Mouse (Mus musculus) CH12.LX (cell line): ENCODE measurements around the gene B230217C12Rik.

Experiments
- BHLHE40 ChIP-seq: IDR thresholded peaks from 2 replicates; pipeline ENCODE4 v1.6.1; 2011; ENCODE audit warnings: mild to moderate bottlenecking, low read depth, low read length, improper control_type of control experiment
- ELF1 ChIP-seq: IDR thresholded peaks from 2 replicates; pipeline ENCODE4 v1.6.1; 2014; ENCODE audit warnings: low read depth, mild to moderate bottlenecking, inconsistent platforms, low read length, improper control_type of control experiment
- MEF2A ChIP-seq: IDR thresholded peaks from 2 replicates; pipeline ENCODE4 v1.6.1; 2014; ENCODE audit warnings: low read depth, mild to moderate bottlenecking, inconsistent platforms, low read length, improper control_type of control experiment, borderline replicate concordance
- NRF1 ChIP-seq: IDR thresholded peaks from 2 replicates; pipeline ENCODE4 v1.6.1; 2014; ENCODE audit warnings: low read depth, mild to moderate bottlenecking, inconsistent platforms, low read length, improper control_type of control experiment, moderate library complexity
- POLR2A ChIP-seq: IDR thresholded peaks from 2 replicates; pipeline ENCODE4 v1.6.1; 2011; ENCODE audit warnings: low read depth, mild to moderate bottlenecking, improper control_type of control experiment, low read length
- UBTF ChIP-seq: IDR thresholded peaks from 2 replicates; pipeline ENCODE4 v1.6.1; 2012; ENCODE audit warnings: low read depth, mild to moderate bottlenecking, inconsistent platforms, low read length, improper control_type of control experiment, moderate library complexity
- USF1 ChIP-seq: IDR thresholded peaks from 2 replicates; pipeline ENCODE4 v1.6.1; 2014; ENCODE audit warnings: low read depth, mild to moderate bottlenecking, inconsistent platforms, low read length, improper control_type of control experiment
- ZC3H11A ChIP-seq: IDR thresholded peaks from 2 replicates; pipeline ENCODE4 v1.6.1; 2012; ENCODE audit warnings: low read depth, mild to moderate bottlenecking, inconsistent platforms, low read length, improper control_type of control experiment
- ZKSCAN1 ChIP-seq: IDR thresholded peaks from 2 replicates; pipeline ENCODE4 v1.6.1; 2012; ENCODE audit warnings: low read depth, inconsistent platforms, low read length, improper control_type of control experiment, borderline replicate concordance

DNA sequence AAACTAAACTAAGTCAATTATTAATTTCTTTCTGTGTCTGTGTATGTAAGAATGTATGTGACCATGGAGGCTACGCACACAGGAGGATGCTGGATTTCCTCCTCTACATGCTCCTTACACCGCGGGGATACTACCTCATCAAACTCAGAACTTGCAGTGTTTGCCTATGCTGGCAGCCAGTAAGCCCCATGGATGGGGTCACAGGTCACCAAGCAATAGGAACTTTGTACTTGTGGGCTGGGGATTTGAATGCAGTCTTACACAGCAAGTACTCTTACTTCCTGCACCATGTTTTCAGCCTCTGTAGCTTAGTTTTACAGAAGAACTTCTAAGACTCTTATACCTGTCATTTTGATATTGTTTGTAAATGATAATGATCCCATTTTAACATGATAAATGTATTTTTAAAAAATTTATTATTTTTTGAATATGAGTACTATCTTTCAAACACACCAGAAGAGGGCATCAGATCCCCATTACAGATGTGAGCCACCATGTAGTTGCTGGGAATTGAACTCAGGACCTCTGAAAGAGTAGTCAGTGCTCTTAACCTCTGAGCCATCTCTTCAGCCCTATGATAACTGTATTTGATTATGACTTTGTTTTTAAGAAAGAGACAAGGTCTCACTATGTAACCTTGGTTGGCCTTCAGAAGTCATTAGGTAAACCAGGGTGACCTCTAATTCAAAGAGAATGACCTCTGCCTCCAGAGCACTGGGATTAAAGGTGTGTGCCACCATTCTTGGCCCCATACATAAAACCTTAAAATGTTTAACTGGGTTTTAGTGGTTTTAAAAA lies 25.7 kb downstream of the B230217C12Rik start:
- TF ChIP-seq USF1, result no peak
- no peak for TF ChIP-seq ELF1
- no peak for TF ChIP-seq NRF1
- TF ChIP-seq ZKSCAN1, result no peak
- no peak for TF ChIP-seq POLR2A
- TF ChIP-seq MEF2A, result no peak
- TF ChIP-seq UBTF, result no peak
- TF ChIP-seq ZC3H11A, result no peak
- TF ChIP-seq BHLHE40, result no peak
